Mouse (Mus musculus) left cerebral cortex, postnatal 14 days (tissue): ENCODE measurements around the gene Sufu. TPM values are rescaled to one million over a fixed set of nuclear protein-coding genes. Genes with fewer than 3 reads are reported as not detected.

Source experiments
- DNase-seq, 2 experiments: peaks; one replicate each; pipeline ENCODE4 v3.0.0; 2021 to 2022; ENCODE audit warnings: low spot score in 2 of 2, mixed read lengths in 1 of 2
- intact Hi-C: fragments of 180-260 bp; cut with DNase I; formaldehyde crosslinking; loops from one replicate; pipeline ENCODE4 v1.15.1; 2025
- long read RNA-seq, 2 experiments: library from polyadenylated mRNA; stranded (forward); transcript quantifications; one replicate each; pipeline ENCODE4 v2.0.0; 2021
- total RNA-seq, 2 experiments: library from RNA; stranded (reverse); gene quantifications; 2 replicates each; pipeline ENCODE4 v1.2.3; 2021

Sufu gene
- 10 to 100 TPM; 16.8 to 18.6 TPM for total RNA-seq
- long read RNA-seq, experiment 1, full-length matches to known transcripts = 3 of 13 reads
- long read RNA-seq, experiment 1, partial matches to known transcripts = 4 of 13 reads
- long read RNA-seq, experiment 1, other reads (novel, unspliced or antisense) = 6 of 13 reads
- long read RNA-seq, experiment 2, full-length matches to known transcripts = 7 of 17 reads
- long read RNA-seq, experiment 2, partial matches to known transcripts = 5 of 17 reads
- long read RNA-seq, experiment 2, other reads (novel, unspliced or antisense) = 5 of 17 reads

DNA sequence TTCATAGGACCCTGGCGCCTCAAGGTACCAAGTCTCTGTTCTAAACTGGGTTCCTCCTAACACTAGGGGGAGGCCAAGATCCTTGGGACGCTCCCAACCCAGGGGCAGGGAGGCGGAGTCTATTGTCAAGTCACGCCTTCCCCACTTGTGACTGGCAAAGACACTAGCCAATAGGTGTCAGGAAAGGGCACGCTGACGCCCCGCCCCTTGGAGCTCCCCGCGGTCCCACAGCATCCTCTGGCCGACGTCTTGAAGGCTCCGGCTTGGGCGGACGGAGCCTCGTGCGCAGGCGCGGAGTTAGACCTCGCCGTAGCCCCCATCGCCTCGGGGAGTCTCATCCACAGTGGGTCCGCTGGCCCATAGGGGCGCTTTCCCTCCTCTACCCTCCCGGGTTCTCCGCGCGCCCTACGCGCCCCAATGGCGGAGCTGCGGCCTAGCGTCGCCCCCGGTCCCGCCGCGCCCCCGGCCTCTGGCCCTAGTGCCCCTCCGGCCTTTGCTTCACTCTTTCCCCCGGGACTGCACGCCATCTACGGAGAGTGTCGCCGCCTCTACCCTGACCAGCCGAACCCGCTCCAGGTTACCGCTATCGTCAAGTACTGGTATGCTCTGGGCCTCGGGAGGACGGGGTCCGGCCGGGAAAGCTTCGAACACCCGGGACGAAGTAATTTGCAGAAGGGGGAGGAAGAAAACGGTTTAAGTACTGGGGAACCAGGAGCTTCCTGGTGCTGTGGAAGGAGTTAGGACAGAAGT is at the start of gene Sufu:
Sufu (plus strand) TSS at position 211 of the 750 bp plus-strand sequence.
- intact Hi-C loops = loop anchor here (1.0 to 5.0 kb wide), 2 partner anchors 47 to 105 kb away; partner anchors contain the start of gene Trim8
- peak; percentile 99 for DNase-seq

DNA sequence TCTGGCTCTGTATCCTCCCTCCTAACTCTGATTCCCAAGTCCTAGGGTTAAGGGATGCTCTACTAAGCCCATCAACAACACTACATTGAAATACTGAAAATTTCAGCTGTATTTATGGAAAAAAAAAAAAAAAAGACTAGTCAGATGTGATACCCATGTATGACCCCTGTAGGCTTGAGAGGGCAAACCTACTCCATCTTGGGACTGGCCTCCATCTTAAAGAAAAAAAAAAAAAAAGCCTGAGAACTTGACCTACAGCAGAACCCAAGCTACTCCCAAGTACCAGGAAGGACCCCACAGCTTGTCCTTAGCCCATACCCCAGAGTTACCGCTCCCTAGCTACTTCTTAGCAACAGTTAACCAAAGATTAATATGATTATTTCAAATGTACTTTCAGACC is 49.5 kb upstream of the Sufu start:
- DNase-seq = no peak
- intact Hi-C loops = no loop called here

DNA sequence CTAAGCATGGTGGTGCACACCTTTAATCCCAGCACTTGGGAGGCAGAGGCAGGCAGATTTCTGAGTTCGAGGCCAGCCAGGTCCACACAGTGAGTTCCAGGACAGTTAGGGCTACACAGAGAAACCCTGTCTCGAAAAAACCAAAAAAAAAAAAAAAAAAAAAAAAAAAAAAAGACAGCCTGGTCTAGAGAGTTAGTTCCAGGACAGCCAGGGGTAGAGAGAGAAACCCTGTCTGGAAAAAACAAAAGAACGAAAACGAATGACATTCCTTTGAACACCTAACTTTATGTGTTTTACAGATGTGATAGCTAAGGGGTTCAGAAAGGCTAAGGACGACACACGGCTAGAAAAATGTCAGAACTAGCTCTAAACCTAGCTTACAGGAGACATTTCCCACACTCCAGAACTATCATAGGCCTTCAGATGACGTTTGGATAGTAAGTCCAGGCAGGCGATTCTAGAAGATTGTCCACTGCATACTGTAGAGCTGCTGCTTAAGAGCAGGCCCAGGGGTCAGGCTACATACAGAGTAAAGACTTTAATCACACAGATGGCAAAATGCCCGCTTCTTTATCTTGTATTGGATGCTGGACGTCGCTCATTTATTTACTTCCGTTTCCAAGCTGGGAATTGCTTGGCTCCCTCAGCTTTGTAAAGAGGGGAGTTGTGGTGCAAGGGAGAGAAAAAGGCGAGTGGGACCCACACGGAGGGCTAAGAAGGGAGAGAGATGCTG is 48.6 kb upstream of the Sufu start:
- intact Hi-C loops = no loop called here
- no peak for DNase-seq

GRCm38 (mm10) chr19:46348761-46349458 is 47.8 kb upstream of the Sufu start:
- DNase-seq = peak; percentile 92 to 95
- intact Hi-C loops = no loop called here

- intact Hi-C loops = no loop called here
- no peak for DNase-seq
Measured at GRCm38 (mm10) chr19:46349550-46349949, 47.1 kb upstream of the Sufu start.

GRCm38 (mm10) chr19:46350168-46350932 is 46.3 kb upstream of the Sufu start, which contains the start of gene 2310034G01Rik:
Gene 2310034G01Rik (minus strand): TSS chr19:46350302.
- DNase-seq = no peak
- intact Hi-C loops = no loop called here

DNA sequence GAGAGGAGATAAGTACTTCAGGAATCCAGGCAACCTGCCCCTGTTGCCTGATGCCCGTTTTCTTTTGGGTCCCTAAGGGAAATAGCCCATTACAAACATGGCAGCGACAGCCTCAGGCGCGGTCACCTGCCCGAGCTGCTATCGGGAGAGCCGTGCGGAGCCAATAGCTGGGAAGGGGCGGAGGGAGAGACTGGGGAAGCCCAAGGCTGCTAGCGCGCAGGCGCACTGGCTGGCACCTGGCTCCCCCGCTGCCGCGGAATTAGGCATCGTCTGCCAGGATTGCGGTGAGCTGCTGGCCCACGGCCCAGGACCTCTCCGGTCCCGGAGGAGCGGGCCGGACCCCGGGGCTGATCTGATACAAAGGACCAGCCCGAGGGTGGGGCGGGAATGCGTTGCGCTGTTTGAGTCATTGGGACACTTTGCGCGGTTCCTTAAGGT is 40.0 kb upstream of the Sufu start:
- intact Hi-C loops = no loop called here
- DNase-seq = peak; percentile 92

- intact Hi-C loops = no loop called here
- no peak for DNase-seq
Measured at GRCm38 (mm10) chr19:46357344-46358280, 39.1 kb upstream of the Sufu start.

DNA sequence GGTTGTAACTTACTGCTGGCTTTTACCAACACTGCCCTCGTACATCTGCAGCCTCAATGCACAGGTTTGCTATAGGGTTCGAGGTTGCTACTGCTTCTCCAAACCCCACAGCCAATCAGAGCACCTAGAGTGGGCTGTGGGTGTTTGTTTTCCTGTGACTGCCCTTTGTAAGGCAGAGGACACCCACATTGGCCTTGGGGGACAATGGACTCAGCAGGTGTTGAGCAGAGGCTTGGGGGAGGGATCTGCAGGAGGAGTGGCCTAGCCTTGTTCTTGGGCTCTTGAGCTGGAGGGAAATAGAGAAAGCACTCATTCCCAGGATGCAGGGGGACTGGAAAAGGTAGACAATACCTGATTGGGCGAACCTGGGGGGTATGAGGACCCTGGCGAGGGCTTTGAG is 38.3 kb upstream of the Sufu start:
- intact Hi-C loops = no loop called here
- no peak for DNase-seq

GRCm38 (mm10) chr19:46362104-46362503 is 34.6 kb upstream of the Sufu start:
- no peak for DNase-seq
- intact Hi-C loops = no loop called here

DNA sequence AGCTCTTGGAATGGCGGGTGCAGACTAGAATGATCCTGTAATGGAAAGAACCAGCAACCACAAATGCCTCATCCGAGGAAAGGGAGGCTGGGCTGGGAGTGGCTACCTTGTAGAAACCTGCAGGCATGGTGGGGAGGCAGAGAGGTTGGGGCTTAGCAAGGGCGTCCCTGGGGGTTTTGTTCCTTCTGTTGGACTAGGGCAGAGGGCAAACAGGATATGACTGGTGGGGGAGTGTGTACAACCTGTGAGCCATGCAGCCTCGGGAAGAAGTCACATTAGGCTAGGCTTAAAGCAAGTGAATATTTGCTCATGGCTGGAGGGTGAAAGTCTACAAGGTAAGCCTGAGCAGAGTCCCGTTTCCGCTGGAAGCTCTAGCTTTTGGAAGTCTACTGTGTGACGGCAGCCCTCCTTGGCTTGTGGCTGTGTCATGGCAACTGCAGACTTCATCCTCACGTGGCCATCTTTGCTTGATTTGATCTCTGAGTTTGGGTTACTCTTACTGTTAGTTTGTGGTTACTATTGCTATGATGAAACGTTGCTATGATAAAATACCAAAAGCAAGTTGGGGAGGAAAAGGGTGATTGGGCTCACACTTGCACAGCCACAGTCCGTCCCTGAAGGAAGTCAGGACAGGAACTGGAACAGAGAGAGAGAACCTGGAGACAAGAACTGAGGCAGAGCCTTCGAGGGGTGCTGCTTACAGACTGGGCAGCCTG is 33.2 kb upstream of the Sufu start:
- intact Hi-C loops = no loop called here
- DNase-seq = no peak

DNA sequence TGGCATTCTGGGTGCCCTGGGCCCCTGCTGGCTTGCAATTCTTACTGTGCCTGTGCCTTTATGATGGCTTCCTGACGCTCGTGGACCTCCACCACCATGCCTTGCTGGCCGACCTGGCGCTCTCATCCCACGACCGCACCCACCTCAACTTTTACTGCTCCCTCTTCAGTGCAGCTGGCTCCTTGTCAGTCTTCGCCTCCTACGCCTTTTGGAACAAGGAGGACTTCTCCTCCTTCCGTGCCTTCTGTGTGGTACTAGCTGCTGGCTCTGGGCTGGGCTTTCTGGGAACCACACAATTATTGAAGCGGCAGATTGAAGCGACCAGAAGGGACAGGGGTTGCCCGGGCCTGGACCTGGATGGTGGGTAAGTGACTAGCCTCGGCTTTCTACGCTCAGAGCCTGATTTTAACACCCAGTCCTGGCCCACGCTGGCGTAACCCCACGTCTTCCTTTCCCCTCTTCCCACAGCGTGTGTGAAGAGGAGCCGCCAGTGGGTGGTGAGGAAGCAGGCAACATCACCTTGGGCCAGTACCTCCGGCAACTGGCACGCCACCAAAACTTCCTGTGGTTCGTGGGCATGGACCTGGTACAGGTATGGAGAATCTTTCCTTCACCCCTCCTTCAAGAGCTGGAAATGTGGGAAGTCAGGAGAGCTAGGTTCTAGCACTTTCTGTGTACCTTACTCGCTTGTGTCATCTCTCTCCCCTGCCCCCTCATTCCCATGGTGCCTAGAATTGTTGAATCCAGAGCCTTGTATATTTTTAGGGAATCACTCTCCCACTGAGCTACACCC is 28.7 kb upstream of the Sufu start:
- intact Hi-C loops = no loop called here
- DNase-seq = peak; percentile 58

DNA sequence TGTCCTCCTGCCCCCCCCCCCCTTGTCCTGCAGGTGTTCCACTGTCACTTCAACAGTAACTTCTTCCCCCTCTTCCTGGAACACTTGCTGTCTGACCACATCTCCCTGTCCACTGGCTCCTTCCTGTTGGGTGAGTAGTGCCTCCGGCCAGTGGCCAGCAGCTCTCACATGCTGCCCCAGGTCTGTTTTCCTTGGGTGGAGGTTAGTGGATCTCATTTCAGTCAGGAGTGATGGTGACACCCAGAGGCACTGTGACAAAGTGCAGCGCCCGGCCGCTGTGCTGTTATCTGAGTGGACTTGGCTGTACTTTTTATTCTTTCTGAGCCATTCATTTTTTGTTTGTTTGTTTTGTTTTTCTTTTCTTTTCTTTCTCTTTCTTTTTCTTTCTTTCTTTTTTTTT is 27.5 kb upstream of the Sufu start:
- intact Hi-C loops = no loop called here
- DNase-seq = peak; percentile 63 to 72

- no peak for DNase-seq
- intact Hi-C loops = no loop called here
Measured at GRCm38 (mm10) chr19:46374477-46375088, 22.1 kb upstream of the Sufu start.

DNA sequence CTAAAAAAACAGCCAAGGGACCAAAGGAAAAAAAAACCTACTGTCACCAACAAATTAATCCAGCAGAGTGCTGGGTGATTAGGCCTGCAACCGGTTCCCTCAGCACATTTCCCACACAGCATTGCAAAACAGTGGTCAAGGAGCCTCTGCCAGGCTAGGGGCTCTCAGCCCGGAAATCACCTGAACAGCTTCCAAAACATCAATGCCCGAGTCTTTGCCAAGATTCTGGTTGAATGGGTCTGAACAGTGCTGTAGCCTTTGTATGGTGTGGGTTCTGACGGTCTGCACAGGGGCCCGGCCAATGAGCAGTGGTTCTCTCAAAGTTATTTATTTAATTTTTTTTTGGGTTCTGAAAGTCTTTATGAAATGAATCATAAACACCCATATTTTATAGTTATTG is 21.2 kb upstream of the Sufu start:
- peak; percentile 31 to 51 for DNase-seq
- intact Hi-C loops = no loop called here

DNA sequence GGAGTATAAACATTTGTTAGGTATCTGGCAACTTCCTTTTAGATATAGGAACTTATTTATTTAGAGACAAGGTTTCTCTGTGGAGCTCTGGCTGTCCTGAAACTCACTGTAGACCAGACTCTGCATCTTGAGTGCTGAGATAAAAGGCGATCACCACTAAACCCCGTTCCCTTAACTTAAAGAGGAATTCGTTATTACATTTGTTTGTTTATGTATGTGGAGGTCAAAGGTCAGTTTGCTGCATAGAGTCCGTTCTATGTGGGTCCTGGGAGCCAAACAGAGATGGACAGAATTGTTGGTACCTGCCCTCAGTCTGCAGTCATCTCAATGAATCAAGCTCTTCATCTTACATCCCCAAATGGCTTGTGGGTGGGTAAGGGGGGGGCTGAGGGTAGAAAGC is 20.8 kb upstream of the Sufu start:
- DNase-seq = no peak
- intact Hi-C loops = no loop called here
